Mouse (Mus musculus) ES-Bruce4 (cell line): ENCODE measurements at regions not wholly inside any gene's neighbourhood (a gene's known extent, or its start where the extent isn't known, plus 50 kb on each side); places are given as distances from the start of the nearest gene placed in this dataset.

Source experiments
- H3K27ac ChIP-seq: 2 replicates; pipeline ENCODE4 v1.5.1; 2012; ENCODE audit warnings: low read length, inconsistent platforms; ENCODE audit not compliant: insufficient read depth
- H3K27me3 ChIP-seq: 2 replicates; pipeline ENCODE4 v1.6.1; 2012; ENCODE audit warnings: mild to moderate bottlenecking, low read length, inconsistent platforms; ENCODE audit not compliant: control insufficient read depth, poor library complexity, insufficient read depth, severe bottlenecking
- H3K36me3 ChIP-seq: 2 replicates; pipeline ENCODE4 v1.6.1; 2012; ENCODE audit warnings: inconsistent platforms, mild to moderate bottlenecking, low read length, moderate library complexity; ENCODE audit not compliant: control insufficient read depth, poor library complexity, insufficient read depth, severe bottlenecking
- H3K4me1 ChIP-seq: one replicate; pipeline ENCODE4 v1.8.1; 2011; ENCODE audit warnings: low read length; ENCODE audit not compliant: control insufficient read depth, insufficient read depth
- H3K4me3 ChIP-seq: 2 replicates; pipeline ENCODE4 v1.5.1; 2011; ENCODE audit warnings: low read depth, mild to moderate bottlenecking, low read length
- H3K9ac ChIP-seq: 2 replicates; pipeline ENCODE4 v1.6.1; 2012; ENCODE audit warnings: low read depth, mild to moderate bottlenecking, inconsistent platforms; ENCODE audit not compliant: poor library complexity, severe bottlenecking
- H3K9me3 ChIP-seq: replicated peaks from 2 replicates; pipeline ENCODE4 v1.6.1; 2012; ENCODE audit warnings: mild to moderate bottlenecking, low read length, inconsistent platforms; ENCODE audit not compliant: control insufficient read depth, poor library complexity, insufficient read depth, severe bottlenecking
- CTCF ChIP-seq: IDR thresholded peaks from one replicate; pipeline ENCODE4 v1.8.1; 2011; ENCODE audit warnings: low read depth, low read length
- EP300 ChIP-seq: IDR thresholded peaks from 2 replicates; pipeline ENCODE4 v1.6.1; 2011; ENCODE audit warnings: low read depth, low read length; ENCODE audit not compliant: insufficient read depth
- POLR2A ChIP-seq: IDR thresholded peaks from one replicate; pipeline ENCODE4 v1.8.1; 2011; ENCODE audit warnings: low read length; ENCODE audit not compliant: insufficient read depth

GRCm38 (mm10) chr19:56017524-56017923 lies 269.4 kb upstream of the Habp2 start:
- Histone ChIP-seq H3K9ac (no peak overlapping the region), H3K4me1 (no peaks in the 10 kb centered on the region), H3K9me3 (no peaks in the 10 kb centered on the region), H3K27ac (no peak overlapping the region), H3K36me3 (no peaks in the 10 kb centered on the region), H3K4me3 (no peak overlapping the region), H3K27me3 (no peaks in the 10 kb centered on the region)
- TF ChIP-seq POLR2A (no peak), CTCF (no peak), EP300 (no peak)

GRCm38 (mm10) chr19:56019143-56019542 lies 267.8 kb upstream of the Habp2 start:
- Histone ChIP-seq H3K9ac (no peak overlapping the region), H3K36me3 (no peaks in the 10 kb centered on the region), H3K27me3 (no peaks in the 10 kb centered on the region), H3K4me3 (no peak overlapping the region), H3K27ac (no peak overlapping the region), H3K9me3 (no peaks in the 10 kb centered on the region), H3K4me1 (no peaks in the 10 kb centered on the region)
- TF ChIP-seq CTCF (no peak), POLR2A (no peak)

GRCm38 (mm10) chr19:56022348-56022747 lies 264.6 kb upstream of the Habp2 start:
- no peaks in the 10 kb centered on the region for H3K4me1 ChIP-seq
- no peaks in the 10 kb centered on the region for H3K9me3 ChIP-seq
- no peaks in the 10 kb centered on the region for H3K27me3 ChIP-seq
- TF ChIP-seq EP300 = no peak
- no peak for TF ChIP-seq CTCF
- TF ChIP-seq POLR2A = no peak
- H3K27ac ChIP-seq = no peak overlapping the region
- H3K4me3 ChIP-seq = no peak overlapping the region
- no peaks in the 10 kb centered on the region for H3K36me3 ChIP-seq
- H3K9ac ChIP-seq = no peak overlapping the region

- Histone ChIP-seq H3K27me3 (no peaks in the 10 kb centered on the region), H3K9ac (no peak overlapping the region), H3K4me3 (no peak overlapping the region), H3K27ac (no peak overlapping the region), H3K36me3 (no peaks in the 10 kb centered on the region), H3K4me1 (no peaks in the 10 kb centered on the region), H3K9me3 (no peaks in the 10 kb centered on the region)
- TF ChIP-seq EP300 (no peak), CTCF (no peak), POLR2A (no peak)
These were observed 262.3 kb upstream of the Habp2 start for GRCm38 (mm10) chr19:56024599-56024998.

GRCm38 (mm10) chr19:56029428-56030281 lies 257.3 kb upstream of the Habp2 start:
- no peak overlapping the region for H3K4me3 ChIP-seq
- no peaks in the 10 kb centered on the region for H3K36me3 ChIP-seq
- H3K4me1 ChIP-seq = no peaks in the 10 kb centered on the region
- H3K9me3 ChIP-seq = no peaks in the 10 kb centered on the region
- TF ChIP-seq CTCF = no peak
- no peak for TF ChIP-seq POLR2A
- TF ChIP-seq EP300 = no peak
- peaks cover 2% of the 10 kb centered on the region; the same call in 1 of the 2 replicates for H3K27me3 ChIP-seq
- no peak overlapping the region for H3K9ac ChIP-seq
- H3K27ac ChIP-seq = no peak overlapping the region

GRCm38 (mm10) chr19:56030401-56030925 lies 256.5 kb upstream of the Habp2 start:
- Histone ChIP-seq H3K9ac (no peak overlapping the region), H3K4me3 (no peak overlapping the region), H3K36me3 (no peaks in the 10 kb centered on the region), H3K27me3 (peaks cover 2% of the 10 kb centered on the region; the same call in 1 of the 2 replicates), H3K9me3 (no peaks in the 10 kb centered on the region), H3K4me1 (no peaks in the 10 kb centered on the region), H3K27ac (no peak overlapping the region)
- TF ChIP-seq CTCF (no peak), EP300 (no peak), POLR2A (no peak)
